Mouse (Mus musculus) kidney, embryonic 14.5 days (tissue): ENCODE data around the gene Eif6. TPM values are rescaled to one million over a fixed set of nuclear protein-coding genes. Genes with fewer than 3 reads are reported as not detected.
"Not testable (repeated sequence)": the region's sequence is repeated elsewhere in the genome, so short reads cannot be mapped to it uniquely, and the experiment has no call there.

ENCODE experiments used
- ATAC-seq: fragments of 200-750 bp; cut with Nextera tagmentation; 2 replicates; pipeline ENCODE4 v1.8.0; 2017; ENCODE audit warnings: moderate number of reproducible peaks, mild to moderate bottlenecking, moderate TSS enrichment, moderate library complexity; ENCODE audit not compliant: low FRiP score, low TSS enrichment
- H3K27ac ChIP-seq: fragments of 300-500 bp; sonication (generic); 2 replicates; pipeline ENCODE4 v1.5.1; 2014; ENCODE audit warnings: low read depth, mild to moderate bottlenecking, low read length, moderate library complexity, mixed read lengths
- H3K27me3 ChIP-seq: fragments of 300-500 bp; sonication (generic); 2 replicates; pipeline ENCODE4 v1.6.1; 2014; ENCODE audit warnings: mild to moderate bottlenecking, low read length; ENCODE audit not compliant: control insufficient read depth, insufficient read depth
- H3K36me3 ChIP-seq: fragments of 300-500 bp; sonication (generic); 2 replicates; pipeline ENCODE4 v1.6.1; 2014; ENCODE audit warnings: low read length, mixed read lengths; ENCODE audit not compliant: control insufficient read depth, insufficient read depth
- H3K4me1 ChIP-seq: fragments of 300-500 bp; sonication (generic); 2 replicates; pipeline ENCODE4 v1.6.1; 2014; ENCODE audit warnings: low read length, mixed read lengths; ENCODE audit not compliant: control insufficient read depth, insufficient read depth
- H3K4me2 ChIP-seq: fragments of 300-500 bp; sonication (generic); replicated peaks from 2 replicates; pipeline ENCODE4 v1.6.1; 2014; ENCODE audit warnings: low read depth, mild to moderate bottlenecking, low read length
- H3K4me3 ChIP-seq: fragments of 300-500 bp; sonication (generic); 2 replicates; pipeline ENCODE4 v1.5.1; 2014; ENCODE audit warnings: mild to moderate bottlenecking, low read length
- H3K9ac ChIP-seq: fragments of 300-500 bp; sonication (generic); 2 replicates; pipeline ENCODE4 v1.6.1; 2014; ENCODE audit warnings: low read depth, mild to moderate bottlenecking, low read length, moderate library complexity
- H3K9me3 ChIP-seq: fragments of 300-500 bp; sonication (generic); 2 replicates; pipeline ENCODE4 v1.6.1; 2016; ENCODE audit warnings: low read length; ENCODE audit not compliant: control insufficient read depth
- WGBS: fragments of 180-500 bp; shearing (Covaris S2); extraction: QIAGEN DNeasy Blood & Tissue Kit; methylation state at CpG from one replicate; pipeline ENCODE4 v1.1.7; 2014; 5-methylcytosine and 5-hydroxymethylcytosine counted together
- polyA plus RNA-seq: library from polyadenylated mRNA; unstranded; fragments of >200 nt; fragmentation: Nextera tagmentation; extraction: Ambion mirVana; gene quantifications from 2 replicates; pipeline ENCODE4 v1.2.1, GENCODE M21; 2014

Gene Eif6
- polyA plus RNA-seq, 1 experiment from 2014 or later: 202 TPM

DNA sequence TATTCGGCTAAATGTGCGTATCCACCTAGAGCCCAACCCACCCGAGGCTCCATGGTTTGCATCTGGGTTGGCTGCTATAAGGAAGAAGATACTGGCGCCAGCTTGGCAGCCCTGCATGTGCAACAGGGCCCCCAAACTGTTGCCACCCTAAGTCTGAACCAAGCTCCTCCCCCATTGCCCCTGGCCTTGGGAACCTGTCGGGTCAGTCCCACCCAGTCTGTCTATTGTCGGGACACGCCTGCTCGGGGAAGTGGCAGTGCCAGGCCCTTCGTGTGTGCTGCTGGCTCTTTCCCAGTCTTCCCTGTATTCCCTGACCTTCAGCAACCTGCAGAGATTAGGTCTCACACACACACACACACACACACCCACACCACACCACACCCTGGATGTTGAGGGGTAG, 8.0 kb upstream of the Eif6 start, which contains the start of gene Fam83c:
Gene Fam83c, minus strand, starts transcription at position 123 of the 400 bp plus-strand sequence.
- no peak within 1 kb of the TSS for H3K4me3 ChIP-seq
- no peak within 1 kb of the TSS for H3K9ac ChIP-seq
- no peaks in the 10 kb centered on the region for H3K4me1 ChIP-seq
- H3K27me3 ChIP-seq: no peaks in the 10 kb centered on the region
- H3K4me2 ChIP-seq: no peak within 1 kb of the TSS
- ATAC-seq: no peak
- no peak within 1 kb of the TSS for H3K27ac ChIP-seq
- no peaks in the 10 kb centered on the region for H3K9me3 ChIP-seq
- WGBS: 70% methylated on average over 9 of the region's 9 CpGs
- no peaks in the 10 kb centered on the region for H3K36me3 ChIP-seq

DNA sequence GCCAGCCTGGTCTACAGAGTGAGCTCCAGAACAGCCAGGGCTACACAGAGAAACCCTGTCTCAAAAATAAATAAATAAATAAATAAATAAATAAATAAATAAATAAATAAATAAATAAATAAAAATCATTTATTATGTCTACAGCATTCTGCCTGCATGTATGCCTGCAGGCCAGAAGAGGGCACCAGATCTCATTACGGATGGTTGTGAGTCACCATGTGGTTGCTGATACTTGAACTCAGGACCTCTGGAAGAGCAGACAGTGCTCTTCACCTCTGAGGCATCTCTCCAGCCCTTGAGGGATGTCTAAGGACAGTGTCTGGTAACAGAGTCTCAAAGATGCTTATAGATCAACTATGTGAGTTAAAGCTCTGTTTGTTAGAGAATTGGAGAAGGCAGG, 5.4 kb upstream of the Eif6 start:
- ATAC-seq, H3K4me3 ChIP-seq, H3K27ac ChIP-seq, H3K4me1 ChIP-seq, H3K9me3 ChIP-seq, H3K27me3 ChIP-seq, H3K36me3 ChIP-seq, H3K9ac ChIP-seq, H3K4me2 ChIP-seq: not testable (repeated sequence)
- WGBS: 71% methylated on average over 1 of the region's 1 CpGs

DNA sequence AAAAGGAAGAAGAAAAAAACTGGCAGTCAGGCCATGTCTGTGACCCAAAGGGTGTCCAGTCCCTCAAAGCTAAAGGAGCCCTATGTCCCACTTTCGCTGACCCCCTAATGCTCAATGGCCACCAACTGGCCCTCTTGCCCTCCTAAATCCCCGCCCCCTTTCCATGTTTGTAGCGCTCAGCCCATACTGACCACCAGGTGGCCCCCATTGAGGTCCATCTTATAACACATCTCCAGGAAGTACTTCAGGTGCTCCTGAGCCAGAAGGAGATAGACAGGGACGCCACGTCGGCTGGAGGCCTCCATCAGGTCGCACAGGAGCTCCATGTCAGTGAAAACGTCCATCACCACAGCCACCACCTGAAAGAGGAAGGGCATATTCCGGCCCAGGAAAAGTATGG, 4.6 kb upstream of the Eif6 start:
- Histone ChIP-seq H3K4me2 (no peak overlapping the region), H3K9me3 (no peaks in the 10 kb centered on the region), H3K27ac (no peak overlapping the region), H3K4me1 (peaks cover 4% of the 10 kb centered on the region; the same call in 1 of the 2 replicates), H3K27me3 (no peaks in the 10 kb centered on the region), H3K9ac (no peak overlapping the region), H3K4me3 (no peak overlapping the region), H3K36me3 (no peaks in the 10 kb centered on the region)
- ATAC-seq: no peak
- 61% methylated on average over 9 of the region's 9 CpGs for WGBS

DNA sequence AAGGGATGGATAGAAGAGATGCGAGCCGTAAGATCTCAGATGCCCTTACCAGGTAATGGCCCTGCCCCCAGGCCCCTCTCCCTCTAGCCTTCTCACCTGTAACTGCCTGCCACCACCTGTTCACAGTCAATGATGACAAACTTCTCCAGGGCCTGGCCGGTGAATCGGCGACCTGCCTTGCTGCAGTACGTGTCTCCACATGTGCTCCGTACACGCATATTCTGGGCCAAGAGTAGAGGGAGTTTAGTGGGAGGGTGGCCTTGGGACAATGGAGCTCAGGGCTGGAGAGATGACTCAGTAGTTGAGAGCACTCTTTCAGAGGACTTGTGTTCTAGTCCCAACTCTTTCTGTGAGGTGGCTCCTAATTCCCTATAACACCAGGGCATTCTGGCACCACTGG, 4.1 kb upstream of the Eif6 start:
- H3K4me3 ChIP-seq: no peak overlapping the region
- no peak overlapping the region for H3K9ac ChIP-seq
- ATAC-seq: no peak
- H3K27me3 ChIP-seq: no peaks in the 10 kb centered on the region
- 95% methylated on average over 8 of the region's 8 CpGs for WGBS
- no peaks in the 10 kb centered on the region for H3K9me3 ChIP-seq
- H3K4me1 ChIP-seq: peaks cover 4% of the 10 kb centered on the region; the same call in 1 of the 2 replicates
- H3K36me3 ChIP-seq: no peaks in the 10 kb centered on the region
- no peak overlapping the region for H3K4me2 ChIP-seq
- H3K27ac ChIP-seq: no peak overlapping the region

DNA sequence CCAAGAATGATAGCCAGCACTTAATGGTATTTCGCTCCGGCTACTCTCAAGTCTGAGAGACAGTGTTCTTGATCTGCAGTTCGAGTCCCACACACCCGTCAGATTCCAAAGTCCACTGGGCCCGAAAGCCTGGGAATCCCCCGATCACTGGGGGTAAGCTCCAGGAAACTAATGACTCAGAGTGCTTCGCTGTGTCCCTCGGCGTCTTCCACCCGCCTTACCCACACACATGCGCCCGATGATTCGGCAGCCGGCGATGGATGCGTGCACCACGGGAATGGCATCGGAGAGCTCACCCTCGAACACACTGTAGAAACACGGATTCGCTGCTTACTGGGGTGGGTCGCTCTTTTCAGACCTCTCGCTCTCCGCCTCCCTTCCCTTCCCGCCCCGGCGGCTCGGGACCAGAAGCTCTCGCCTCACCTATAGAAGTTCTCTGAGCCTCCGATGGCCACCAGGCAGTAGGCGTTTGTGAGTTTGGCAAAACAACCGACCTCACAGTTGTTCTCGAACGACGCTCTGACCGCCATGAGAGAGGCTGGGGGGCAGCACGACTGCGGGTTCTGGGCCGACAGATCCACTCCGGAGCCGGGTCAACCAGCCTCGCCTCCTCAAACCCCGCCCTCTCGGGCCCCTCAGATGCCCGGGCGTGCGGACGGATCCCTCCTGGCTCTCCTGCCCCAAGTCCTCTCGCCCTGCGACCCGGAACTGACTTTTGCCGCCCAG, 658 bp downstream of the Eif6 start:
- Histone ChIP-seq H3K9ac (peak overlapping the region; percentile 82), H3K9me3 (no peaks in the 10 kb centered on the region), H3K4me1 (peaks cover 4% of the 10 kb centered on the region; the same call in 1 of the 2 replicates), H3K27me3 (no peaks in the 10 kb centered on the region), H3K36me3 (peaks cover 30% of the 10 kb centered on the region), H3K4me2 (peak overlapping the region; percentile 92), H3K4me3 (peak overlapping the region; percentile 94), H3K27ac (peak overlapping the region; percentile 87)
- no peak for ATAC-seq
- 2% methylated on average over 52 of the region's 52 CpGs for WGBS

DNA sequence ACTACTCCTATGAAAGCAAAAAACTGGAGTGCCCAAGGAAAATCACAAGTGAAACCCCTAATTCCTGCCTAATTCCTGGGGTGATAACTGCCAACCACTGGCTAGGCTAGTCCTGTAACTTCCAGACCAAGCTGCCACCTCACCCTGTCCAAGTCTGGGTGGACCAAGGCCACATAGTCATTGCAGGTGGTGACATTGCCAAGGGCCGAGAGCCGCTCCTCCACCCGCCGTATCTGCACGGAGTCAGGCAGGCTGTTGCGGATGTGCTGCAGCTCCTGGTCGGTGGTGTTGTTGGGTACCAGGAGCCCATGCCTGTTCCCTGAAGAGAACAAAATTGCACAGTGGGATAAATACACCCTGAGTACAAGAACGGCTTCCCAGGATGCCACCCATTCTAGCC, 3.0 kb downstream of the Eif6 start:
- H3K4me3 ChIP-seq: no peak overlapping the region
- ATAC-seq: no peak
- 96% methylated on average over 8 of the region's 8 CpGs for WGBS
- no peaks in the 10 kb centered on the region for H3K9me3 ChIP-seq
- no peak overlapping the region for H3K9ac ChIP-seq
- peaks cover 8% of the 10 kb centered on the region; the same call in 1 of the 2 replicates for H3K4me1 ChIP-seq
- no peaks in the 10 kb centered on the region for H3K27me3 ChIP-seq
- no peak overlapping the region for H3K4me2 ChIP-seq
- no peak overlapping the region for H3K27ac ChIP-seq
- peaks cover 43% of the 10 kb centered on the region for H3K36me3 ChIP-seq

DNA sequence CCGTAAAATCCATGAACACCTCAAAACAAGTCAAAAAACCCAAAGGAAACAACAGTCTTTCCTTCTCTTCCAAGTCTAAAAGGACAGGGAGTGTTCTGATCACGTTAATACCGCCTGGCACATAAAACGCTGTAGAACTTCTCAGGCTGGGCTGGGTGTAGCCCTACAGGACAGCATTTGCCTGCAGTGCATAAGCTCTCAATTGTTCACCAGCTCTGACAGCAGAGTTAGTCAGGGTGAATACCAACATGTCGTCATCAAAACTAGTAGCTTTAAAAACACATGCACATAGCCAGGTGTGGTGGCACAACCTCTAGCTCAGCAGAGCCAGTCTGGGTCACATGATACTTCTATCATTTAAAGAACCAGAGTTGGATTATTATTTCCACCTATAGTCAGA, 5.9 kb downstream of the Eif6 start:
- no peak for ATAC-seq
- Histone ChIP-seq H3K4me2 (no peak overlapping the region), H3K27me3 (no peaks in the 10 kb centered on the region), H3K36me3 (peaks cover 43% of the 10 kb centered on the region), H3K9ac (no peak overlapping the region), H3K9me3 (no peaks in the 10 kb centered on the region), H3K4me3 (no peak overlapping the region), H3K4me1 (0 out of 2 replicates have a peak, but pooled peaks cover 4% of the 10 kb centered on the region), H3K27ac (no peak overlapping the region)
- 93% methylated on average over 5 of the region's 5 CpGs for WGBS

DNA sequence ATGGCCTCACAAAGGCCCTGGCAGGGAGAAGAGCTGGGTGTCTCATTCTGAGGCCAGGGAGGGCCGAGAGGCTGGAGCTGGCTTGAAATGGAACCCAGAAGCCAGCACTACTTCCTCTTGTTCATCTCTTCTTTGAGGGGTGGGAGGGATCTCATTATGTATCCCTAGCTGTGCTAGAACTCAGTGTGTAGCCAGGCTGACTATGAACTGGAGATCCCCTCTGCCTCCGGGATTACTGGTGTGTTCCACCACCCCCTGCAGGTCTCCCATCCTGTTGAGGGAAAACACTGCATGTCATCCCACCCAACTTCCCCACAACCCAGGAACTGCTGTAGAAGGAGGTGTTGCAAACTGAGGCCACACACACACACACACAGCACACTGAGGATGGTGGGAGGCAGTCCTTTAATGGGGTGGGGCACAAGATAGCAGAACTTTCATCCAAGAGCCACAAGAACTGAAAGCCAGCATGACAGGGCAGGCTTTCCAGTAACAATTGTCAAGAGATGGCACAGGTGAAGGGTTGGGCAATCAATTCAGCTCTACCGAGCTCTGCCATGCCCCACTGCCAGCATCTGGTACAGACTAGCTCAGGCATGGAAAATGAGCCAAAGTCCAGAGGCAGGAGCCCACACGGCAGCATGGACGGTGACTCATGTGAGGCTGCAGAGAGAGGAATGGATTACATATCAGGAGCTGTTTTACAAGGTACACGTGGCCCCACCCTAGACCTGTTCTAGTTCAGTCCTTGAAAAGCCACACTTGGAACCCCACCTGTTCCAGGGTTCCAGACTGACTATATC, 7.1 kb downstream of the Eif6 start:
- ATAC-seq: no peak; the same call in 1 of the 2 replicates
- 68% methylated on average over 6 of the region's 6 CpGs for WGBS
- H3K4me3 ChIP-seq: peak overlapping the region; percentile 73
- H3K4me2 ChIP-seq: peak overlapping the region; percentile 93
- peak overlapping the region; percentile 65; the same call in 1 of the 2 replicates for H3K27ac ChIP-seq
- no peaks in the 10 kb centered on the region for H3K27me3 ChIP-seq
- H3K36me3 ChIP-seq: peaks cover 43% of the 10 kb centered on the region
- peak overlapping the region; percentile 83 for H3K9ac ChIP-seq
- no peaks in the 10 kb centered on the region for H3K9me3 ChIP-seq
- 0 out of 2 replicates have a peak, but pooled peaks cover 4% of the 10 kb centered on the region for H3K4me1 ChIP-seq

DNA sequence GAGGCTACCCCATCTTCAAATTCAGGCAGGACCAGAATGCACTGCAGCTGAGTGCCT, 7.5 kb downstream of the Eif6 start, which contains the start of gene BC029722:
Gene BC029722, minus strand, starts transcription at position 35 of the 57 bp plus-strand sequence.
- Histone ChIP-seq H3K27ac (peak within 1 kb of the TSS; percentile 65; the same call in 1 of the 2 replicates), H3K9me3 (no peaks in the 10 kb centered on the region), H3K4me2 (peak within 1 kb of the TSS; percentile 93), H3K4me3 (peak within 1 kb of the TSS; percentile 73), H3K27me3 (no peaks in the 10 kb centered on the region), H3K9ac (peak within 1 kb of the TSS; percentile 83), H3K36me3 (peaks cover 43% of the 10 kb centered on the region), H3K4me1 (0 out of 2 replicates have a peak, but pooled peaks cover 4% of the 10 kb centered on the region)
- no peak for ATAC-seq
